Mouse (Mus musculus) kidney, adult 9 months (tissue): ENCODE results near the gene Hsd3b2.
"Not testable (repeated sequence)": the region's sequence is repeated elsewhere in the genome, so short reads cannot be mapped to it uniquely, and the experiment has no call there.

Experiments used
- DNase-seq: peaks from one replicate; pipeline ENCODE4 v3.0.0; 2022

Hsd3b2 gene

GRCm38 (mm10) chr3:98724376-98724775 lies at the start of gene Hsd3b2:
Gene Hsd3b2 (minus strand): TSS chr3:98724543.
- peak; percentile 84 for DNase-seq

- DNase-seq = peak; percentile 24
Observed at GRCm38 (mm10) chr3:98764155-98764554, 39.8 kb upstream of the Hsd3b2 start.

- peak; percentile 76 for DNase-seq
Observed at GRCm38 (mm10) chr3:98756836-98757235, 32.5 kb upstream of the Hsd3b2 start.

- no peak for DNase-seq
Observed at GRCm38 (mm10) chr3:98752171-98752570, 27.8 kb upstream of the Hsd3b2 start.

- DNase-seq = not testable (repeated sequence)
Observed at GRCm38 (mm10) chr3:98741043-98741442, 16.7 kb upstream of the Hsd3b2 start.

- DNase-seq = no peak
Observed at GRCm38 (mm10) chr3:98734340-98734739, 10.0 kb upstream of the Hsd3b2 start.

GRCm38 (mm10) chr3:98733724-98734123 lies 9.4 kb upstream of the Hsd3b2 start:
- DNase-seq = peak; percentile 53

- DNase-seq = peak; percentile 86
Observed at GRCm38 (mm10) chr3:98726281-98726680, 1.9 kb upstream of the Hsd3b2 start.

- peak; percentile 61 for DNase-seq
Observed at GRCm38 (mm10) chr3:98720740-98721139, 3.6 kb downstream of the Hsd3b2 start.

GRCm38 (mm10) chr3:98682401-98682800 lies 41.9 kb downstream of the Hsd3b2 start:
- peak; percentile 79 for DNase-seq

GRCm38 (mm10) chr3:98680786-98681185 lies 43.6 kb downstream of the Hsd3b2 start:
- DNase-seq = peak; percentile 91
